Mouse (Mus musculus) cerebellum, adult 11 months (tissue): ENCODE measurements around the gene Dguok.

Experiments
- DNase-seq: peaks from one replicate; pipeline ENCODE4 v3.0.0; 2022

The Dguok gene

DNA sequence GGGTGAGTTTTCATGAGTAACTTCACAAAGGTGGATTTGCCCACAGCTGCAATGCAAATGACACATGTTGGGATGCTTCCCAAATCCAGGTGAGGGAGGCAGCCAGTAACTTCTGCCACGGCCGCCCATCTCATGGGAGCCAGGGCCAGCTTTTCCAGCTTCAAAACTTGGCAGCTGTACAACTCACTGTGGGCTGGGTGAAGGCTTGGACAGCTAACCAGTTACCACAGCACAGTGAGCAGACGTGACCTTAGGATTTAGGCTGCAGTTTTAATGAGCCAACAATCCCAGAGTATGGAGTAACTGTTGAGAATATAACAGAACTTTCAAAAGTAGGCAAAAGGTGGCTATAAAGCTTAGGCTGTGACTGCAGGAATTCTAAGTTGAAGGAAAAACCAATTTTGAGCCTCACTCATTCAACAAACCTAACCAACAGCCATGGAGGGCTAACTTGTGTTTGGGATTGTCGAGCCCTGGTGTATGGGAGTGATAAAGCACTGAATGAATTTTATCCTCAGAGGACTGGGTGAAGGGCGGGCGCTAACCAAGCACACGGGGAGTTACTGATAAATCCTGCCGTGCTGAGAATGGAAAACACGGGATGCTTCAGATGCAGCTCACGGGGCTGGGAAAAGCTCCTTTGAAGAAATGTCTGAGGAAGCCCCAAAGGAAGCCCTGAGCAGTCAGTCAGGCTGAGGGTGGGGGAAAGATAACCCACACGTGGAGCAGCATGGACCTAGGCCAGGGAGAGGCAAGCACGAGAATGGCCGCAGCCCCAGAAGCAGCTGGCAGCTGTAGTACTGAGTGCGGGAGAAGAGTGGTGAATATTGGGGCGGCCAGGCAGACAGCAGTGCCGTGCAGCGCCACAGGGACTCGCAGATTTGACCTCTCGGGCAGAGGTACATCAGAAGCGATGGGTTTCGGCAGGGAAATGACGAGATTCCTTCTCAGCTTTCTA lies 9.7 kb downstream of the Dguok start:
- no peak for DNase-seq

DNA sequence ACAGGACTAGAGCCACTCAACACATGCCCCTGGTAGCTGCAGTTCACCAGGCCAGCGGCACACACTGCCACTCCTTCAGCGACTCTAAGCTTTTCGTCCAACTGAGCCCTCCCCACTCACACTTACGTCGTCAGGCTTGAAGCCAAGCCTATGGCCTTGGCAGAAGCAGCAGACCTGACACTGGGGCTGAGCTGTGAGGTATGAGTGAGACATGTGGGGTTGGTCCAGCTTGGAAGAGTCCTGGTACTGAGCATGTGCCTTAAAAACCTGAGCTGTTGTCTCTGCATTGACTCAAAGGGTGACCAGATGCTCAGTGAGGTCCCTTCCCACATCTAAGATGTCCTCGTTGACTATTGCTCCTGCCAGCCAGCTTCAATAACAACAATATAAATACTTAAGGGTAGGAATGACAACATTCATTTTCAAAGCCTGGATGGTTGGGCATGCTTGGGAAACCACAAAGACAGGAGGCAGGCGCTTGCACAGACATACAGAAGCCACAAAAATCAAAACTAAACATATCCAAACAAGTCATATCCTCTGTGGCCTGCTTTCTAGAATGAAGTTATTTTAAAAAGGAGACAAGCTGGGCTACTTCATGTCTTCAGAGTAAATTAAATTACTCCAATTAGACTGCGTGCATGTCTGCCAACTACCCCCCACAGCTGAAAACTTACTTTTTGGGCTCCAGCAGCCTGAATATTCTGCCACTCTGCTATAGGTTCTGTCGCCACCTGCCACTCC lies 10.6 kb downstream of the Dguok start:
- no peak for DNase-seq

- no peak for DNase-seq
These were observed 16.1 kb downstream of the Dguok start for GRCm38 (mm10) chr6:83490622-83491021.

DNA sequence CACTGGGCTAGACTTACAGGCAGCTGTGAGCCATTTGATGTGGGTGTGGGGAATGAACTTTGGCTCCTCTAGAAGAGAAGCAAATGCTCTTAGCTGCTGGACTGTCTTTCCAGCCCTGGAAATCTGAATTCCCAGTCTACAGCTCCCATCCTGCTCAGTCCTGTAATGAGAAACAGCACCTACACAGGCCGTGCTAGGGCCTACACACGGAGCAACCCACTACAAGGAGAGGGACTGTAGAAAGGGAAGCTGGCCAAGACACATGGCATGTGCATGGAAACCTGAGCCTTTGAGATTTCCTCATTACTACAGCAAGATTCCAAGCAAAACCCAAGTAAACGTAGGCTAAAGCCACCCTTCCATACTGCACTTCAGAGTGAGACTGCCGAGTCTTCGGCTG lies 18.6 kb downstream of the Dguok start:
- no peak for DNase-seq

GRCm38 (mm10) chr6:83487298-83487697 lies 19.5 kb downstream of the Dguok start:
- no peak for DNase-seq

DNA sequence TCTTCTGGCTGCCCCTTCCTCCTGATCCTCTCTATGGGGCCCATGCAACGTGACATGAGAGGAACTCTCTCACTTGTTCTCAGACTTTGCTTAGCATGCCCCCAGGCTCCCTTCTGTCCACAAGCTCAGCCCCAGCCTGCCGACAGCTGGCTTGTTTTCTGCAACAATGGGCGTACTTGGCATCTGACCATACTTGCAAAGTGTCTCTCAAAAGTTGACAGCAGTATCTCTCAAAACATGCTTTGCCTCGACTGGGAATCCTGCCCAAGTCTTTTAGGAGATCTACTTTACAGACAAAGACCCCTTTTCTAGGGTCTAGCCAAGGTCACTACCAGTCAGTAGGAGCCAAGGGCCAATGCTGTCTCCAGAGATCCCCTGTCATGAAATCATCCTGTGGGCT lies 20.9 kb downstream of the Dguok start:
- DNase-seq, result no peak

DNA sequence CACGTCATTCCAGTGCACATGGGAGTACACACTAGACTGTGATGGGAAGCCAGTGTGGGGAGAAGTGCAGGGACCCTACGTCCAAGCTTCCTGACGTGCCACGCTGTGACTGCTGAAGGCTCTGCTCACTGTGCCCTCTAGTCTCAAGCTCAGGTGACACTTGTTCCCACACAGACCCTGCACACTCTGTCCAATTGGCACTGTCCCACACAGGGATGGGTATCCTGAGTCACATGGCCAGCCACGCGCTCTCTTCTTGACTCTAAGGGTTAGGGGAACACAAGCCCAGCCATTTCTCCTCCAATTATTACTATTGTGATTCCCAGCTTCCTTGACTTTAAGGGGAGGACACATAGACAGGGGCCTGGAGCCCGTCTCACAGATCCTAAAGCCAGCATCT lies 23.0 kb downstream of the Dguok start:
- no peak for DNase-seq

DNA sequence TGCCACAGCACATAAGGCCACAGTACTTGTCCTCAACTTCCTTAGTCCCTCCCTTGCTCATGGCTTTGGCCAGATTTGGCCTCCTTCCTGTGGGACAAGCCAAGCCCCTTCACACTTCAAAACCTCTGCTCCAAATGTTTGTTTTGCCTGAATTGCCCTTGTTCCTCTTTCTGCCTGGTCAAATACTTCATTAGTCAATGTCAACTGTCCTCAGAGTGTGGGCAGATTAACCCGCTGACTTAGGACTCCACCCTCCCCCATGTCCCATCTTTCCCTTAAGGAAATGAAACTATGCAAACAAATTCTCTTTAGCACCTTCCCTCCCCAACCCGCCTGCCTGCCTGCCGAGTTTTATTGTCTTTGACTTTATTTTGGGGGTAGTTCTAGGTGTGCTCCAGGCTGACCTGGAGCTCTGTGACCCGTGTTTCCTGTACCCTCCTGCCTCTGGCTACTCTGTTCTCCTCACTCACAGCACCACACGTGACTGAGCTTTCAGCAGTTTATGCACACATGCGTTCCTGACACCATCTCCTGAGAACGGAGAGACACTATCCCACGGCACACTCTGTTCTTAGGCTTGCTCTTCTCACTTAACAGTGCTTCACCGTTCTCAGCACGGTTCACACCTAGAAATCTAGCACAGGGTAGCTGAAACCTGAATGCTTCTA lies 24.2 kb downstream of the Dguok start:
- DNase-seq, result no peak

DNA sequence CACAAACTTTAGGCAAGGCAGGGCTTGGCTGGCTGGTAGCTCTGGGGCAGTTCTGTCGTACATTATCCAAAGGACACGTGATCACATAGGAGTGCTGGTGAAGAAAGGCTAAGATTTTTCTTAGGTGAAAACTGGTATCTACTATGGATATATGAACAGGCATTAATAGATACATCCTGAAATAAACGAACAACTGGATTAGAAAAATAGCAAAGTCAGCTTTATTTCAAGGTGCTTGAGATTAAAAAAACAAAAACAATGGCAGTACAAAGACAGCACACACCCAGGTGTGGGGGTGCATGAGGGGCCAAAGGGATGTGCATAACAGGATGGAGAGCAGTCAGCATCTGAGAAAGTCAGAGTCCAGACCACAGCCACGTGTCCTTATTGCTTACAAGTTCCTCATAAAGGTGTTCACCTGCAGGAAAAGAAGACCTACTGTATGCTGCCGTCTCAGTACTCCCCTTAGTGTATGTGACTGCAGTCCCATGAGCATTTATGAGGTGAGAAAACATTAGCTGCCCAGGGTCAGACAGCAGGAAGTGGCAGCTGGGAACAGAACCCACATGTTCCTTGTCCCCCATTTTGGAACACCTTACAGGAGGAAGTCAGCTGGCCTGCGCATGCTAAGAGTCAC lies 26.6 kb downstream of the Dguok start:
- DNase-seq, result no peak

DNA sequence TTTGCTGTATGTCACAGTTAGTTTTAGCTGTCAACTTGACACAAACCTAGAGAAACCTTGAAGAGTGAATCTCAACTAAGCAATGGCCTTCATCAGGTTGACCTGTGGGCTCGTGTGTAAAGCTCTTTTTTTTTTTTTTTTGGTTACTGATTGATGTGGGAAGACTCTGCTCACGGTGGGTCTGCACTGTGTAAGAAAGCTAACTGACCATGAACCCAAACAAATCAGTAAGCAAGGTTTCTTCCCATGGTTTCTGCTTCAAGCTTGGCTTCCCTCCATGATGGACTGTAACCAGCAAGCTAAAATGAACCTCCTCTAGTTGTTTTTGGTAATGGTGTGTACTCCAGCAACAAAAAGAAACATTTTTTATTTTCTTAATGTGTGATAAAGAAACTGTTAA lies 27.6 kb downstream of the Dguok start:
- DNase-seq, result no peak

GRCm38 (mm10) chr6:83478628-83479027 lies 28.1 kb downstream of the Dguok start:
- no peak for DNase-seq

DNA sequence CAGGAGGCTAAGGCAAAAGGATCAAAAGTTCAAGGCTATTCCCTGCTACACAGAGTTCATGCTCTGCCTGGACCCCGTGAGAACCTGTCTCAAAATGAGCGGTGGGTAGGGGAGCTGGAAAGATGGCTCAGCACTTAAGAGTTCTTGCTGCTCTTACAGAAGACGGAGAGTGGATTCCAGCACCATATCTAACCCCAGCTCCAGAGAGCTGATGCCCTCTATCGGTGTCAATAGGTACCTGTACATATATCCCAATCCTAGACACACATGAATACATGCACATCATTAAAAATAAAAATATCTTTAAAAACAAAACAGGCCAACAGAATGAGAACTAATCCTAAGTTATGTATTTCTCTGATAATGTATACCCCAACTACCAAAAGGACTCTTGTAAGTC lies 28.6 kb downstream of the Dguok start:
- no peak for DNase-seq

DNA sequence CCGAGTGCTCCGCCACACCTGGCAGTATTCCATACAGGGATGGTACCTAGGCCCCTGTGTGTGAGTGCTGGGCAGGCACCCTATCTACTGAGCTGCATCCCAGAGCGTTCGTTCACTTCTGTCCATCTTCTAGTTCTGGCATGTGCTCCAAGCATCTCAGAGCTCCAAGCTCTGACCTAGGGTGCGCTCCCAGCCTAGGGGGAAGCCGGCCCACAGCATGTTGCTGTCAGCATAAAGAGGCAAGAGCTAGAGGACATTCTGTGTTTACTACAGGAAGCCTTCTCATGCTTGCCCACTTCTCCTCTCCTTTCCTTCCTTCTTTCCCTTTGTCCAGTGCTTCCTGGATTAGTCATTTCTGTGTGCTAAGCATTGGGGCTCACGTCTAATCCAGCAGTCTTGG lies 31.3 kb downstream of the Dguok start:
- no peak for DNase-seq

GRCm38 (mm10) chr6:83473240-83473639 lies 33.5 kb downstream of the Dguok start:
- peak; percentile 62 for DNase-seq

DNA sequence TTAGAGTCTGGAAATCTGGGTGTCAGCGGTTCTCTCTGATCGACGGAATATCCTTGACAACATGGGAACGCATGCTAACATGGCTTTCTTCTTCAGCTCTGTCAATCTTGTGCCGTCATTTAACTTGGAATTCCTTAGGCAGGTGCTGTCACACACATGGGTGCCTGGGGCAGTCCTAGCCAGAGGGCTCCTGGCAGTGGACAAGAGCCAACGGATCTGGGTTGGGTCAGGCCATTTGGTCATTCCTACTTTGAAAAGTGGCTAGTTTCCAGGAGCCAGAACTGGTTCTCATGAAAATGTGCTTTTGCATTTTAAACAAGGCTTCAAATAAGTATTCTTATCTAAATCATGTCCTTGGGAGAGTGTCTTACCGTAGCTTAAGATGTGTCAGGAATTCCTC lies 35.0 kb downstream of the Dguok start:
- DNase-seq, result no peak

DNA sequence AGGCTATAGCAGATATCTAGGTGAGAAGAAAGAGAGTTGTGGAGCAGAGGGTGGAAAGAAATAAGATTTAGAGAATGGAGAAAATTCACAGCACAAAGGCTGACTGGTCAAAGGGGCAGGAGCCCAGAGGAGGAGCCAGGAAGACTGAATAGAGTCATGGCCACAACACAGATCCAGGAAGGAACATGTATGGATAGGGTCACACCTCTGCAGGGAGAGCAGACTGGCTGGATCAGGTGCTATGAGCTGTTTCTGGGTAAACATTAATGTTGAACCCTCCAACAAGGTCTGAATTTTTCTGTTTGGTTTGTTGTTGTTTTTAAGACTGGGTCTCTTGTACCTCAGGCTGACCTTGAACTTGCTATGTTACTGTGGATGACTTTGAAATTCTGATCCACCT lies 42.8 kb downstream of the Dguok start:
- no peak for DNase-seq

- no peak for DNase-seq
These were observed 47.6 kb downstream of the Dguok start, which contains the start of gene Tet3 for GRCm38 (mm10) chr6:83459034-83459644. Gene Tet3, minus strand, starts transcription at chr6:83459084.

GRCm38 (mm10) chr6:83456984-83457810 lies 49.6 kb downstream of the Dguok start:
- no peak for DNase-seq

GRCm38 (mm10) chr6:83456131-83456983 lies 50.4 kb downstream of the Dguok start:
- peak; percentile 52 for DNase-seq

DNA sequence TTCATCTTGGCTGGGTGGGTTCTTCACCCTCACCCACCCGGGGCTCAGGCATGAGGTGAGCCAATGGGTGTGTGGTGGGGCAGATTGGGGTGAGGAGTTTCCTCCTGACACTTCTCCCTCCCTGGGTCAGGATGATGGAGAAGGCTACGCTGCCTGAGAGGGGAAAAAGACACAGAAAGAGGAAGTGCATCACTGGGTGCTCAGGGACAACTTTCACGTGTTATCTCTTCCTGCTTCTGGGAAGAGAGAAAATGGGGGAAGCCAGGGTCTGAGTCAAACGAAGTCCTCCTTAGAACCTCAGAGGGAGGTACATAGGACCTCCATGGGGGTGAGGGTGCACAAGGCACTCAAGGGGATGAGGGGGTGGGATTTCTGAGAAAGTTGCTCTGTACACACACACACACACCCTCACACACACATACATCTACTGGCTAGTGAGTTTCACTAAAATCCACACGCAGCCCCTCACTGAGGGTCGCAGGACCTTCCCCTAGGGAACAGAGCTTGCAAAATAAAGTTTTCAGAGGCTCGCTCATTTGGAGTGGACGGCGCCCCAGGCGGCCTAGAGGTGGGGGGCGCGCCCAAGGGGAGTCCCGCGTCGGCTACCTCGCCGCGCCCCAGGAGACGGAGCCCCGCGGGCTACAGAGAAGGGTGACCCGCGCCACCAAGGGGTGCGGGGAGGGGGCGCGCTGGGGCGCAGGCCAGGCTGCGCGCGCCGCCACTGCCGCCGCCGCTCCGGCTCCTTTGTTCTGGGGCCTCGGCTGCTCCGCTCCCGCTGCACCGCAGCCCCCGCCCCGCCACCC lies 51.2 kb downstream of the Dguok start:
- DNase-seq, result peak; percentile 35
